Mouse (Mus musculus) bone marrow macrophage, adult 2 months (primary cell): ENCODE data around the gene P3h2.

Experiments used
- CTCF ChIP-seq: IDR thresholded peaks from 2 replicates; pipeline ENCODE4 v1.5.1; 2012; ENCODE audit warnings: low read depth, mild to moderate bottlenecking, low read length, moderate library complexity
- POLR2A ChIP-seq: IDR thresholded peaks from 2 replicates; pipeline ENCODE4 v1.6.1; 2012; ENCODE audit warnings: mild to moderate bottlenecking, low read depth, low read length, borderline replicate concordance

GRCm38 (mm10) chr16:25952005-25952404 is 153.6 kb downstream of the P3h2 start:
- TF ChIP-seq POLR2A, result no peak
- no peak for TF ChIP-seq CTCF
